Mouse (Mus musculus) lung, embryonic 15.5 days (tissue): Measurements from ENCODE around the gene Evi5l. TPM values are rescaled to one million over a fixed set of nuclear protein-coding genes. Genes with fewer than 3 reads are reported as not detected.

Source experiments
- ATAC-seq: fragments of 200-750 bp; cut with Nextera tagmentation; 2 replicates; pipeline ENCODE4 v1.8.0; 2017; ENCODE audit warnings: moderate number of reproducible peaks, borderline replicate concordance; ENCODE audit not compliant: low FRiP score, low TSS enrichment; ENCODE audit errors: extremely low read depth
- H3K27ac ChIP-seq: fragments of 300-500 bp; sonication (generic); 2 replicates; pipeline ENCODE4 v1.5.1; 2015; ENCODE audit warnings: moderate library complexity, mild to moderate bottlenecking, inconsistent platforms
- H3K27me3 ChIP-seq: fragments of 300-500 bp; sonication (generic); 2 replicates; pipeline ENCODE4 v1.6.1; 2015; ENCODE audit warnings: inconsistent platforms
- H3K36me3 ChIP-seq: fragments of 300-500 bp; sonication (generic); 2 replicates; pipeline ENCODE4 v1.6.1; 2015; ENCODE audit warnings: inconsistent platforms
- H3K4me1 ChIP-seq: fragments of 300-500 bp; sonication (generic); 2 replicates; pipeline ENCODE4 v1.6.1; 2015; ENCODE audit warnings: inconsistent platforms
- H3K4me2 ChIP-seq: fragments of 300-500 bp; sonication (generic); 2 replicates; pipeline ENCODE4 v1.6.1; 2015; ENCODE audit warnings: inconsistent platforms, mild to moderate bottlenecking, moderate library complexity
- H3K4me3 ChIP-seq: fragments of 300-500 bp; sonication (generic); 2 replicates; pipeline ENCODE4 v1.5.1; 2015; ENCODE audit warnings: mild to moderate bottlenecking, inconsistent platforms
- H3K9ac ChIP-seq: fragments of 300-500 bp; sonication (generic); 2 replicates; pipeline ENCODE4 v1.6.1; 2015; ENCODE audit warnings: inconsistent platforms
- H3K9me3 ChIP-seq: fragments of 300-500 bp; sonication (generic); 2 replicates; pipeline ENCODE4 v1.6.1; 2016; ENCODE audit warnings: inconsistent platforms
- WGBS: fragments of 180-500 bp; shearing (Covaris S2); methylation state at CpG from one replicate; pipeline ENCODE4 v1.1.7; 2015; 5-methylcytosine and 5-hydroxymethylcytosine counted together
- polyA plus RNA-seq: library from polyadenylated mRNA; unstranded; fragments of >200 nt; fragmentation: Nextera tagmentation; extraction: Ambion mirVana; gene quantifications from 2 replicates; pipeline ENCODE4 v1.2.1, GENCODE M21; 2015

Gene Evi5l
- 21.3 and 23.5 TPM in 2 replicates for polyA plus RNA-seq

DNA sequence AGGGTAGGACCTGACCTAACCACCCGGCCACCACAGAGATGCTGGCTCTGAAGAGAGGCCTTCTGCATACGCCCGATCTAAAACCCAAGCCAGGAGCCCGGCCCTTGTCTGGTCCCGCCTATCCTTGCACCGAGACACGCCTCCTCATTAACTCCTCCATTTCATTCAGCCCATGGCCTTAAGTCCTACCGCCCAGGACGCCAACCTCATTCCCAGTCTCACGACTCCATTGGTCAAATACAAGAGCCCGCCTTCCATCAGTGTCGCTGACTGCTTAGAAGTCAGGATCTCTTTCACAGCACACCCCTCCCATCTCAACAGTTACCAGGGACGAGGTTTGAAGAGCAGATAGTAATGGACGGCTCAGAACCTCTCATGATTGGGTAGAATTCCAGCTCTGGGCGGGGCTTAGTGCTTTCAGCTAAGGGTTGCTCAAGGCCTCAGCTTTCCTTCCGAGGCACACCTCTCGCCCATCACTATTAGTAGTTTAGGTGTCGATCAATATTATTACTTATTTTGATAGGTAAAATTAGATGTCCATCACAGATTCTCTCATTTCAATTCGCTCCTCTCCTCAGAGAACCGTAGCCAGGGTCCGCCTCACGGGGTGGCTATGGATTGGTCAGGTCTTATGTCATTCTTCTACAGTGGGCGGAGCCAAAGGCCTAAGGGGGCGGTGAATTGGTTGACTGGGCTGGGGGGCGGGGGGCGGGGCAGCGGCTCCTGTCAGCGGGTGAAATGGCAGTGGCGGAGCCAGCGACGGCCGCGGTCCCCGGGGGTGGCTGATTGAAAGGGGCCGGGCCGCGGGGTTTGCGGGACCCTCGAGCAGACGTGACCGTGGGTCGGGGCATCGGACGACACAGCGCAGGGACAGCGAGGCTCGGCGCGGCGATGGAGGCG, at the start of gene Evi5l:
Gene Evi5l (plus strand): TSS at position 716 of the 900 bp plus-strand sequence.
- Histone ChIP-seq H3K4me1 (peaks cover 9% of the 10 kb centered on the region; the same call in 1 of the 2 replicates), H3K4me3 (peak within 1 kb of the TSS; percentile 96), H3K36me3 (no peaks in the 10 kb centered on the region), H3K4me2 (peak within 1 kb of the TSS; percentile 86), H3K27me3 (no peaks in the 10 kb centered on the region), H3K9ac (peak within 1 kb of the TSS; percentile 81), H3K9me3 (no peaks in the 10 kb centered on the region), H3K27ac (0 out of 2 replicates have a peak within 1 kb of the TSS, but pooled peaks have one; percentile 24)
- ATAC-seq = peak; percentile 98
- under 1% methylated on average over 51 of the region's 51 CpGs for WGBS

GRCm38 (mm10) chr8:4133798-4134197, 32.6 kb upstream of the Evi5l start, which contains the start of gene Cd209g:
Cd209g (plus strand) TSS chr8:4134098.
- H3K27ac ChIP-seq = no peak within 1 kb of the TSS
- no peaks in the 10 kb centered on the region for H3K36me3 ChIP-seq
- H3K9ac ChIP-seq = no peak within 1 kb of the TSS
- no peaks in the 10 kb centered on the region for H3K4me1 ChIP-seq
- H3K9me3 ChIP-seq = no peaks in the 10 kb centered on the region
- no peaks in the 10 kb centered on the region for H3K27me3 ChIP-seq
- ATAC-seq = no peak
- no peak within 1 kb of the TSS for H3K4me2 ChIP-seq
- 89% methylated on average over 10 of the region's 10 CpGs for WGBS
- H3K4me3 ChIP-seq = no peak within 1 kb of the TSS

DNA sequence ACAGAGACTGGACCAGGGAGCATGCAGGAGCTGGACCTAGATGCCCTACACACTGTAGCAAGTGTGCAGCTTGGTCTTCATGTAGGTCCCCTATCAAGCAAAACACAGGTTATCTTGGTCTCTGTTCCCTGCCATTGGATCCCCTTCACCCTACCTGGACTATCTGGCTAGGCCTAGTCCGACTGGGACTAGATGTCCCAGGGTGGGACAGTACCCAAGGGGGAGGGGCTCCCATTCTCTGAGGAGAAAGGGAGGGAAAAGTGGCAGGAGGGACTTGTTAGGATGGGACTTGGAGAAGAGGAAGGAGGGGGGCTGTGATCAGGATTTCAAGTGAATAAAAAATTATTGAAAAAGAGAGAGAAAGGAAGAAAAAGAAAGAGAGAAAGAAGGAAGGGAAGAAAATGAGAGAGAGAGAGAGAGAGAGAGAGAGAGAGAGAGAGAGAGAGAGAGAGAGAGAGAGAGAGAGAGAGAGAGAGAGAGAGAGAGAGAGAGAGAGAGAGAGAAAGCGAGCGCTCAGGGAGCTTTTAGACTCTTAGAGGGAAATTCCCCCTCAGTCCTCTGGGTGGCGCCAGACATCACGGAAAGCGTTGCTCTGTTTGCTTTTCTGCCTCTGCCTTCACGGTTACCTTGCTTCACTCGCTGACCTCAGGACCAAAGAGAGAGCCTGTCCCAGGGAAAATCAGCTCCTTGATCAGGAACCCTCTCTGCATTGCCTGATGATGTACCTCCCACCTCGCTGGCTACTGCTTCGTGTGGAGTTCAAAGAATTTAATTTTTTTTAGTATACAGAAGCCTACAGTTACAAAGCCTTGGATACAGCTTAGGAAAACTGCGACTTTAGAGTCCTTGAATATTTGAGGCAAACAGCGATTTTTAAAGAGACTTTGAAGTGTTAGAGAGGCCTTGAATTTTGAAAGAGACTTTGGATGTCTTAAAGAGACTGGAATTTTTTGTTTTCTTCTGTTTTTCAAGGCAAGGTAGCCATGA, 26.4 kb upstream of the Evi5l start:
- no peak overlapping the region for H3K4me3 ChIP-seq
- peak overlapping the region; percentile 26; the same call in 1 of the 2 replicates for H3K4me2 ChIP-seq
- 0 out of 2 replicates have a peak, but pooled peaks have one; percentile 19 for ATAC-seq
- H3K27ac ChIP-seq = no peak overlapping the region
- H3K27me3 ChIP-seq = no peaks in the 10 kb centered on the region
- H3K9ac ChIP-seq = no peak overlapping the region
- no peaks in the 10 kb centered on the region for H3K9me3 ChIP-seq
- no peaks in the 10 kb centered on the region for H3K36me3 ChIP-seq
- no peaks in the 10 kb centered on the region for H3K4me1 ChIP-seq
- WGBS = 9% methylated on average over 12 of the region's 12 CpGs

DNA sequence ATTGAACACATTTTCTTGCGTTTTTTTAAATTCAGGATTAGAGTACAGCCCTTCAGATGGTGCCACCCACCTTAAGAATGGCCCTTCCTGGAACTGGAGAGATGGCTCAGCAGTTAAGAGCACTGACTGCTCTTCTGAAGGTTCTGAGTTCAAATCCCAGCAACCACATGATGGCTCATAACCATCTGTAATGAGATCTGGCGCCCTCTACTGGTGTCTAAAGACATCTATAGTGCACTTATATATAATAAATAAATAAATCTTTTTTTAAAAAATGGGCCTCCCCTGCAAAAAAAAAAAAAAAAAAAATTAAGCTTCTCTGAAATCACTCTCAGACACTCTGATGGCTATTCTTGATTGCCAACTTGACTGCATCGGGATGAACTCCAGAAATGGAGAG, 24.6 kb upstream of the Evi5l start:
- no peak for ATAC-seq
- Histone ChIP-seq H3K36me3 (no peaks in the 10 kb centered on the region), H3K4me1 (no peaks in the 10 kb centered on the region), H3K9me3 (no peaks in the 10 kb centered on the region), H3K27ac (no peak overlapping the region), H3K4me2 (no peak overlapping the region), H3K27me3 (no peaks in the 10 kb centered on the region), H3K9ac (no peak overlapping the region), H3K4me3 (no peak overlapping the region)
- WGBS = 60% methylated on average over 3 of the region's 3 CpGs

DNA sequence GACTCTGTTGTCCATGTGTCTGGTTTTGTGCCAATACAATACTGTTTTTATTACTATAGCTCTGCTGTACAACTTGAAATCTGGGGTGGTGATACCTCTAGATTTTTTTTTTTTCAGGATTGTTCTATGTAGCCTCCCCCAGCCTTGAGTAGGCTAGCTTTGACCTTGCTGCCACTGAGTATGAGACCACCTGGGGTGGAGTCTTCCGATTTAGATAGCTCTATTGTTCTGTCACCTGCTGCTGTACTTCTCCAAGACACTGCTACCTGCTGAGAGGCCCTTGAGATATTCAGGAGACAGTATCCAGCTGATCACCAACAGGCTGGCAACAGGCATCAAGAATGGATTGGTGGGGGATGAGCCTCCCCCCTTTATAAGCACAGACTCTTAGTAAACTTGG, 19.1 kb upstream of the Evi5l start:
- no peaks in the 10 kb centered on the region for H3K9me3 ChIP-seq
- no peaks in the 10 kb centered on the region for H3K36me3 ChIP-seq
- no peak for ATAC-seq
- no peak overlapping the region for H3K9ac ChIP-seq
- H3K4me3 ChIP-seq = no peak overlapping the region
- H3K4me1 ChIP-seq = no peaks in the 10 kb centered on the region
- no peak overlapping the region for H3K4me2 ChIP-seq
- 40% methylated on average over 1 of the region's 1 CpGs for WGBS
- no peak overlapping the region for H3K27ac ChIP-seq
- no peaks in the 10 kb centered on the region for H3K27me3 ChIP-seq

GRCm38 (mm10) chr8:4154878-4155277, 11.5 kb upstream of the Evi5l start:
- no peak overlapping the region for H3K9ac ChIP-seq
- ATAC-seq = no peak
- no peaks in the 10 kb centered on the region for H3K36me3 ChIP-seq

DNA sequence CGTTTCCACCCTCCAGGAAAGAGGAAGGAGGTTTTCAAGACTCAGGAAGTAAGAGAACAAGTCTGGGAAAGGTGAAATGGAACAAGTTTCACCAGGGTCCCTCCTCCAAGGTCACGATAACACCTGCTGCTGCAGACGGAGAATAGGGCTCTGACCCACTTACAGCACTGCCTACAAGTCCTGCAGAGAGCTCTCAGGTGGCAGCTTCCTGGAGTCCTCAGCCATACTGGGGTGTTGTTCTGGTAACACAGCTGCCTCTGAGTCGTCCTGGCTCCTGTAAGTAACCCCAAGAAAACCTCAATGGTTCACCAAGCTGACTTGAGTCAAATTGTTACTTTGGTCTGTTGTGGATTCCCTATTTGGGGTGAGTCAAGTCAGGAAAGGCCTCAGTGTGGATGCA, 3.6 kb upstream of the Evi5l start:
- Histone ChIP-seq H3K9ac (no peak overlapping the region), H3K36me3 (no peaks in the 10 kb centered on the region), H3K27ac (no peak overlapping the region), H3K27me3 (no peaks in the 10 kb centered on the region), H3K9me3 (no peaks in the 10 kb centered on the region), H3K4me3 (no peak overlapping the region), H3K4me1 (peaks cover 9% of the 10 kb centered on the region; the same call in 1 of the 2 replicates), H3K4me2 (no peak overlapping the region)
- ATAC-seq = no peak
- WGBS = 47% methylated on average over 4 of the region's 4 CpGs

More at GRCm38 (mm10) chr8:4154878-4155277, 11.5 kb upstream of the Evi5l start:
- H3K4me3 ChIP-seq = no peak overlapping the region
- no peaks in the 10 kb centered on the region for H3K4me1 ChIP-seq
- no peaks in the 10 kb centered on the region for H3K27me3 ChIP-seq
- no peak overlapping the region for H3K27ac ChIP-seq
- H3K9me3 ChIP-seq = no peaks in the 10 kb centered on the region
- H3K4me2 ChIP-seq = no peak overlapping the region

- H3K9me3 ChIP-seq = no peaks in the 10 kb centered on the region
- H3K36me3 ChIP-seq = no peaks in the 10 kb centered on the region
- H3K27me3 ChIP-seq = no peaks in the 10 kb centered on the region
- H3K4me3 ChIP-seq = peak overlapping the region; percentile 96
- 7% methylated on average over 13 of the region's 13 CpGs for WGBS
- peak overlapping the region; percentile 48 for H3K9ac ChIP-seq
- H3K4me2 ChIP-seq = peak overlapping the region; percentile 74
- no peak for ATAC-seq
- H3K27ac ChIP-seq = 0 out of 2 replicates have a peak overlapping the region, but pooled peaks have one; percentile 24
- H3K4me1 ChIP-seq = peaks cover 9% of the 10 kb centered on the region; the same call in 1 of the 2 replicates
These were observed 1.1 kb upstream of the Evi5l start for GRCm38 (mm10) chr8:4165176-4165851.

DNA sequence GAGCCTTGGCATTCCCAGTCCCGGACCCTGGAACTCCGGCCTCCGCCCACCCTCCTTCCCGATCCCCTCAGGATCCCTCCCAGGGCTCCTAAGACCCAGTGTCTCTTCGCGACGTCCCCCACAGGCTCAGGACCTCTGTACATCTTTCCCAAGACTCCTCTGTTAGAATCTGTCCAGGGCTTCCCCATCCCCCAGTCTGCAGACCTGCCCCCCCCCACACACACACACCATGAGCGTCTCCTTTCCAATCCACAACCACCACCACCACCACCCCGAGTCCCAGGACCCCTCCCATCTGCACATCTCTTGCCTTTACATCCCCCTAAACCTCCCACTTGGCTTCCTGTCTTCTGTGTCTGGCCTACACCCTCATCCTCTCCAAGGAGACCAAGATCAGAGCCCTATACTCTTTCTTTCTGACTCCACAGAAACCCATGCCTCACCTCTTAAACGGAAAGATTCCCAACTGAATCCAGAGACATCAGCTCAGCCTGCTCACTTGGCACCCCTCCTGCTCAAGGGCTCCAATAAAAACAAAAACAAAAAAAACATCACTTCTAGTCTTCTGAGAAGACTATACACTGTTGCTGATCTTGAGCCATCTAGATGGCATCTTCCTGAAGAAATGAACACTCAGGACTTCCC, 636 bp downstream of the Evi5l start:
- H3K4me2 ChIP-seq = peak overlapping the region; percentile 86
- H3K27me3 ChIP-seq = no peaks in the 10 kb centered on the region
- no peaks in the 10 kb centered on the region for H3K36me3 ChIP-seq
- 7% methylated on average over 10 of the region's 10 CpGs for WGBS
- no peaks in the 10 kb centered on the region for H3K9me3 ChIP-seq
- peak overlapping the region; percentile 96 for H3K4me3 ChIP-seq
- H3K4me1 ChIP-seq = peaks cover 9% of the 10 kb centered on the region; the same call in 1 of the 2 replicates
- ATAC-seq = peak; percentile 0; the same call in 1 of the 2 replicates
- H3K27ac ChIP-seq = no peak overlapping the region
- H3K9ac ChIP-seq = peak overlapping the region; percentile 81

DNA sequence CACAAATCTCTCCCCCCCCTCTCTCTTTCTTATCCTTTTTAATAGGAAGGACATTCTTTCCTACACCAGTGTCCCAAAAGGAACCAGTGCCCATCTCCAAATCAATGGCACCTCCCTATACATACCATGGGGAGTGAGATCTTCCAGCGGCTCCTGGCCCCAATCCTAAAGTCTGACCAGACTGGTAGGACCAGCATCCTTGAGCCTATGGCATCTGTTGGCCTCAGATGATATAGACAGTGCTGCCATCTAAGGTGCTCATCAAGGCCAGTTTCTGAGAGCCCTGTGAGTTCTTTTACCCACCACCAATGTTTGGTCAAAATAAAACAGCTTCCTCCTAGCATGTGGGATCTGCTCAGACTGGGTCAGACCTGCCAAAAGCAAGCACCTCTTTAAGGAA, 1.6 kb downstream of the Evi5l start:
- H3K9me3 ChIP-seq = no peaks in the 10 kb centered on the region
- 94% methylated on average over 1 of the region's 1 CpGs for WGBS
- H3K27me3 ChIP-seq = no peaks in the 10 kb centered on the region

More for the DNA sequence above, 1.6 kb downstream of the Evi5l start:
- peaks cover 9% of the 10 kb centered on the region; the same call in 1 of the 2 replicates for H3K4me1 ChIP-seq
- H3K4me2 ChIP-seq = no peak overlapping the region
- H3K4me3 ChIP-seq = no peak overlapping the region
- H3K9ac ChIP-seq = no peak overlapping the region
- H3K36me3 ChIP-seq = no peaks in the 10 kb centered on the region
- no peak overlapping the region for H3K27ac ChIP-seq
- no peak for ATAC-seq
